Mouse (Mus musculus) CH12.LX (cell line): ENCODE measurements around the gene Nr2c1. TPM values are rescaled to one million over a fixed set of nuclear protein-coding genes. Genes with fewer than 3 reads are reported as not detected.

ENCODE experiments used
- DNase-seq: peaks from one replicate; pipeline ENCODE4 v3.0.0-alpha.2; 2013; ENCODE audit errors: extremely low read depth
- H3K27ac ChIP-seq: 2 replicates; pipeline ENCODE4 v1.5.1; 2012; ENCODE audit warnings: low read depth, mild to moderate bottlenecking, control low read depth, moderate library complexity; ENCODE audit not compliant: insufficient read depth
- H3K27me3 ChIP-seq: replicated peaks from 2 replicates; pipeline ENCODE3; 2012; ENCODE audit warnings: inconsistent platforms
- H3K36me3 ChIP-seq, 2 experiments: replicated peaks in 1 of 2; 2 replicates each; pipeline versions ENCODE3 to v1.6.1; 2012; ENCODE audit warnings: inconsistent platforms in 1 of 2, low read length in 1 of 2, mild to moderate bottlenecking in 1 of 2, mixed read lengths in 1 of 2, moderate library complexity in 1 of 2; ENCODE audit not compliant: control insufficient read depth in 1 of 2, insufficient read depth in 1 of 2
- H3K4me1 ChIP-seq, 2 experiments: 2 replicates each; pipeline ENCODE4 v1.6.1; 2012; ENCODE audit warnings: inconsistent platforms in 1 of 2, moderate library complexity in 1 of 2; ENCODE audit not compliant: insufficient read depth in 2 of 2, control insufficient read depth in 1 of 2
- H3K4me2 ChIP-seq: 2 replicates; pipeline ENCODE4 v1.6.1; 2012; ENCODE audit warnings: low read depth, mild to moderate bottlenecking, control low read depth; ENCODE audit not compliant: poor library complexity, insufficient read depth, severe bottlenecking
- H3K4me3 ChIP-seq, 3 experiments: fragments of 150-350 bp in 1 of 3; sonication (generic) in 1 of 3; replicated peaks in 1 of 3; 2 replicates each; pipeline versions ENCODE3 to v1.5.1; 2011 to 2012; ENCODE audit warnings: low read depth in 2 of 3, low read length in 2 of 3, mild to moderate bottlenecking in 2 of 3, moderate library complexity in 2 of 3, control low read depth in 1 of 3, improper control_type of control experiment in 1 of 3, inconsistent platforms in 1 of 3, mixed read lengths in 1 of 3; ENCODE audit not compliant: poor library complexity in 1 of 3
- H3K79me2 ChIP-seq: replicated peaks from 2 replicates; pipeline ENCODE4 v1.6.1; 2012; ENCODE audit warnings: mild to moderate bottlenecking, moderate library complexity; ENCODE audit not compliant: control insufficient read depth, poor library complexity, insufficient read depth, severe bottlenecking; ENCODE audit errors: extremely low read depth
- H3K9ac ChIP-seq: 2 replicates; pipeline ENCODE4 v1.6.1; 2012; ENCODE audit warnings: low read depth, mild to moderate bottlenecking, control low read depth, moderate library complexity; ENCODE audit not compliant: insufficient read depth
- H3K9me3 ChIP-seq: replicated peaks from 2 replicates; pipeline ENCODE3; 2012; ENCODE audit warnings: low read length, inconsistent platforms, mixed read lengths
- CTCF ChIP-seq, 2 experiments: IDR thresholded peaks in 1 of 2; conservative IDR thresholded peaks in 1 of 2; 2 replicates each; pipeline ENCODE4 v1.5.1; 2011 to 2012; ENCODE audit warnings: low read depth in 2 of 2, low read length in 2 of 2, improper control_type of control experiment in 1 of 2, inconsistent platforms in 1 of 2, mild to moderate bottlenecking in 1 of 2, moderate library complexity in 1 of 2
- ETS1 ChIP-seq: conservative IDR thresholded peaks from 2 replicates; pipeline ENCODE4 v1.6.1; 2012; ENCODE audit warnings: low read depth, mild to moderate bottlenecking, inconsistent platforms, low read length, improper control_type of control experiment, moderate library complexity
- HCFC1 ChIP-seq: IDR thresholded peaks from 2 replicates; pipeline ENCODE4 v1.6.1; 2012; ENCODE audit warnings: low read depth, mild to moderate bottlenecking, inconsistent platforms, low read length, improper control_type of control experiment
- IRF4 ChIP-seq: IDR thresholded peaks from 2 replicates; pipeline ENCODE4 v1.6.1; 2014; ENCODE audit warnings: low read depth, mild to moderate bottlenecking, inconsistent platforms, low read length, improper control_type of control experiment
- MAFK ChIP-seq: IDR thresholded peaks from 2 replicates; pipeline ENCODE4 v1.6.1; 2011; ENCODE audit warnings: low read length, improper control_type of control experiment; ENCODE audit not compliant: insufficient replicate concordance
- MYC ChIP-seq: IDR thresholded peaks from 2 replicates; pipeline ENCODE4 v1.6.1; 2011; ENCODE audit warnings: low read depth, mild to moderate bottlenecking, improper control_type of control experiment, low read length
- POLR2A ChIP-seq: IDR thresholded peaks from 2 replicates; pipeline ENCODE4 v1.6.1; 2011; ENCODE audit warnings: low read depth, mild to moderate bottlenecking, improper control_type of control experiment, low read length
- SMC3 ChIP-seq: IDR thresholded peaks from 2 replicates; pipeline ENCODE4 v1.6.1; 2011; ENCODE audit warnings: low read depth, low read length, improper control_type of control experiment
- TBP ChIP-seq: conservative IDR thresholded peaks from 2 replicates; pipeline ENCODE4 v1.6.1; 2011; ENCODE audit warnings: low read depth, low read length, improper control_type of control experiment
- UBTF ChIP-seq: IDR thresholded peaks from 2 replicates; pipeline ENCODE4 v1.6.1; 2012; ENCODE audit warnings: low read depth, mild to moderate bottlenecking, inconsistent platforms, low read length, improper control_type of control experiment, moderate library complexity
- USF2 ChIP-seq: conservative IDR thresholded peaks from 2 replicates; pipeline ENCODE4 v1.6.1; 2011; ENCODE audit warnings: low read depth, low read length, improper control_type of control experiment
- ZKSCAN1 ChIP-seq: IDR thresholded peaks from 2 replicates; pipeline ENCODE4 v1.6.1; 2012; ENCODE audit warnings: low read depth, inconsistent platforms, low read length, improper control_type of control experiment, borderline replicate concordance
- dilution Hi-C: fragments of 300-500 bp; cut with MboI; formaldehyde crosslinking; loops from 2 replicates; pipeline ENCODE4 v1.14.3; 2020; ENCODE audit warnings: low sequenced_read_pairs; ENCODE audit not compliant: extremely low pct_unique_long_range_greater_than_20kb, extremely low pct_ligation_motif_present
- in situ Hi-C: fragments of 300-500 bp; cut with MboI; formaldehyde crosslinking; loops from 3 replicates; pipeline ENCODE4 v1.14.3; 2019; ENCODE audit warnings: low sequenced_read_pairs, low pct_ligation_motif_present, low pct_unique_long_range_greater_than_20kb, mixed read lengths
- polyA plus RNA-seq: library from polyadenylated mRNA; unstranded; fragments of >175 nt; gene quantifications from 2 replicates; pipeline ENCODE4 v1.2.1, GENCODE M21; 2012; ENCODE audit warnings: low read depth; ENCODE audit not compliant: insufficient read length
- total RNA-seq, 2 experiments: library from RNA; depleted of rRNA; stranded (reverse); fragments of 300-350 nt in 1 of 2; fragments of >200 nt in 1 of 2; gene quantifications; 2 replicates each; pipeline ENCODE4 v1.2.3; 2012 to 2014

Gene Nr2c1
- total and polyA plus RNA-seq, 3 experiments: 3.6 to 6.5 (median 5.7) TPM

DNA sequence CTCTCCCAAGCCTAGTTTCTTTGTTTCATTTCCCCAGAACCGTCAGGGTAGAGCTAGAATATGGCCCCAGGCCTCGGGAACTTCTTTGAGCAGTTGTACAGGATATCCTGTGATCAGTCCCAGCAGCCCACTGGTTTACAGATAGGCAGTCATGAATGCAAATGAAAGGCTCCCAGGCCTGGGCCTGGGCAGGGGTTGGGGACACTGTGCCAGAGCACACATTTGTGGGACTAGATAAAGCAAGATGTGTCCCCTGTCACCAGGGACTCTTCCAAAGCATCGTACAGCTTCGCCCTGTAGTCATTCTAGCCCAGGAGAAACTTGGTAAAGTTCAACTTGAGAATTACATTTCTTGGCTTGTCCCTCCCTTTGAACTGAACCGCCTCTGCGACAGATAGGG is 11.1 kb downstream of the Nr2c1 start:
- Histone ChIP-seq H3K79me2 (no peaks in the 10 kb centered on the region), H3K4me1 (peaks cover 0 to under 1% of the 10 kb centered on the region in 2 experiments; a peak in 1 of 4 replicates), H3K36me3 (peaks cover 18 to 63% of the 10 kb centered on the region in 2 experiments), H3K27me3 (no peaks in the 10 kb centered on the region), H3K4me3 (no peak overlapping the region), H3K9me3 (no peaks in the 10 kb centered on the region), H3K27ac (no peak overlapping the region), H3K9ac (no peak overlapping the region), H3K4me2 (no peak overlapping the region)
- dilution Hi-C loops: no loop called here
- TF ChIP-seq IRF4 (no peak), SMC3 (no peak), ZKSCAN1 (no peak), USF2 (no peak), CTCF (conservative IDR thresholded peaks at IDR 0.05 in 1 of 2, IDR thresholded peaks at IDR 0.05 in 1 of 2; ENCODE audit: low read depth in 2 of 2, low read length in 2 of 2) (no peak), ETS1 (no peak), MAFK (no peak), HCFC1 (no peak)
- in situ Hi-C loops: no loop called here
- no peak for DNase-seq

DNA sequence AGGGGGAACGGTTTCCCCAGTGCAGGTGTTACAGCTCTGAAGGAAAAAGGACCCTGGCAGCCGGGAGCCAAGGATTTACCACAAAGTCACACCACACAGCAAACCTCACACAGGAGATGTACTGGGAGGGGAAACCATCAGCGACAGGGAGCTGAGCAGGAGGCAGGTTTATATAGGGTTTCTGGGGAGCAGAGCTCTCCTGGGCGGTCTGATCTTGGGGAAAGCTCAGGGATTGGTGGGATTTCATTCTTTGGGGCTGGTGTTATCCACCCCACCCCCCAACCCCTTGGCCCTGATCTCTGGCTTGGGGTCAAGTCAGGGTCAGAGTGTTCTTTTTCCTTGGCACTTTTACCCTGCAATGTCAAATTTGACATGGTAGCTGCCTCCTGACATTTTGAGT is 11.6 kb downstream of the Nr2c1 start:
- no peaks in the 10 kb centered on the region for H3K4me1 ChIP-seq
- no peak overlapping the region for H3K9ac ChIP-seq
- in situ Hi-C loops: no loop called here
- dilution Hi-C loops: no loop called here
- no peak overlapping the region for H3K4me2 ChIP-seq
- no peaks in the 10 kb centered on the region for H3K9me3 ChIP-seq
- H3K4me3 ChIP-seq: no peak overlapping the region
- no peak overlapping the region for H3K27ac ChIP-seq
- no peaks in the 10 kb centered on the region for H3K79me2 ChIP-seq
- H3K36me3 ChIP-seq: peaks cover 19 to 67% of the 10 kb centered on the region in 2 experiments
- no peak for DNase-seq
- H3K27me3 ChIP-seq: no peaks in the 10 kb centered on the region
- TF ChIP-seq MYC: no peak
- TF ChIP-seq POLR2A: no peak
- TF ChIP-seq UBTF: no peak
- TF ChIP-seq, all 38 proteins: peak for 0

DNA sequence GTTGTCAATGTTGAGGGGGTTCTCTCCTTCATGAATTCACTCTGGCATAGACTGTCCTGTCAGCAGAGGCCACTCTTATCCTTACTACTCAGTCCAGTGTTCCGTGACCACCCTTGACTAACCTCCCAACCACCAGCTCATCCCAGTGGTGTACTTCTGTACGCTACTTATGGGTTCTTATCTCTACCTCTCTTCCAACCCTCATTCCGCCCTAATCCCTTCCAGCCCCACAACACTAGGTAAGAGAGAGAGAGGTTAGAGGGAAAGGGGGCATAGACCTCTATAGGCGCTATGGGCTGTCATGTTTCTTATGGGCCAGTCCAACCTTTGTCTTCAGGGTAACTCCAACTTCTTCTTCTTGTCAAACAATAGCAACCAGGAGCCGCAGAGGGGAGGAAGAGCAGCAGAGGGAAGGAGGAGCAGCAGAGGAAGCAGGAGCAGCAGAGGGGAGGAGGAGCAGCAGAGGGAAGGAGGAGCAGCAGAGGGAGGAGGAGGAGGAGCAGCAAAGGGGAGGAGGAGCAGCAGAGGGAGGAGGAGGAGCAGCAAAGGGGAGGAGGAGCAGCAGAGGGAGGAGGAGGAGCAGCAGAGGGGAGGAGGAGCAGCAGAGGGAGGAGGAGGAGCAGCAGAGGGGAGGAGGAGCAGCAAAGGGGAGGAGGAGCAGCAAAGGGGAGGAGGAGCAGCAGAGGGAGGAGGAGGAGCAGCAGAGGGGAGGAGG is 13.4 kb downstream of the Nr2c1 start:
- no peak for TF ChIP-seq TBP
- Histone ChIP-seq H3K36me3 (peaks cover 28 to 68% of the 10 kb centered on the region in 2 experiments), H3K9me3 (no peaks in the 10 kb centered on the region), H3K79me2 (no peaks in the 10 kb centered on the region), H3K27me3 (no peaks in the 10 kb centered on the region), H3K4me2 (no peak overlapping the region), H3K27ac (no peak overlapping the region), H3K4me1 (no peaks in the 10 kb centered on the region), H3K9ac (no peak overlapping the region), H3K4me3 (no peak overlapping the region)
- no peak for DNase-seq
- in situ Hi-C loops (no loop called here), dilution Hi-C loops (no loop called here)
